Mouse (Mus musculus): Measurements from ENCODE around the gene Slain2. TPM values are rescaled to one million over a fixed set of nuclear protein-coding genes. Genes with fewer than 3 reads are reported as not detected.

Gene Slain2
- polyA plus RNA-seq, 1 experiment: 28.9 TPM

GRCm38 (mm10) chr5:72881748-72882411 is 32.2 kb upstream of the Slain2 start:
- no peak for TF ChIP-seq FLI1 (IDR thresholded peaks at IDR 0.05; ENCODE audit: low read length)
- TF ChIP-seq GATA1 (IDR thresholded peaks at IDR 0.05; ENCODE audit: borderline replicate concordance, low read length): no peak
- Histone ChIP-seq H3K36me3 (replicated peaks; ENCODE audit: low read length) (no peaks in the 10 kb centered on the region), H3K9me3 (no peaks in the 10 kb centered on the region), H3K27me3 (replicated peaks) (no peaks in the 10 kb centered on the region), H3K4me3 (replicated peaks) (peak overlapping the region; percentile 67), H3K4me1 (peaks cover 87% of the 10 kb centered on the region)

DNA sequence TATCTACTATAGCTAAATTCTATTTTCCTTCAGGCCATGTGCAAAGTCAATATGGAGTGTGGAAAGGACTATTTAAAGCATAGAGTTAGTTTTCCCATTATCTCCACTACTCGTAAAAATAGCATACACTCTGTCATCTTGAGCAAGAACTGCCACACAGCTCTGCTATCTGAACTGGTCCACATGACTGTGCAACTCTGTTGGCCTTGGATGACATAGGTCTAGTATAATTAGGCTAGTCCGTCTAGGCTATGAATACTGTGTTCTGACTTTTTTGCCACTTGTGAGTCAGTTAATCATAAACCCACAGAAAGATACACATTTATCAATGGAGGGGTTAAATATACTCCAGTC is 31.7 kb upstream of the Slain2 start:
- Histone ChIP-seq H3K4me1 (peaks cover 89% of the 10 kb centered on the region), H3K36me3 (replicated peaks; ENCODE audit: low read length) (no peaks in the 10 kb centered on the region), H3K4me3 (replicated peaks) (peak overlapping the region; percentile 50), H3K9me3 (no peaks in the 10 kb centered on the region), H3K27me3 (replicated peaks) (no peaks in the 10 kb centered on the region)
- no peak for TF ChIP-seq FLI1 (IDR thresholded peaks at IDR 0.05; ENCODE audit: low read length)
- peak; percentile 97 for TF ChIP-seq GATA1 (IDR thresholded peaks at IDR 0.05; ENCODE audit: borderline replicate concordance, low read length)

DNA sequence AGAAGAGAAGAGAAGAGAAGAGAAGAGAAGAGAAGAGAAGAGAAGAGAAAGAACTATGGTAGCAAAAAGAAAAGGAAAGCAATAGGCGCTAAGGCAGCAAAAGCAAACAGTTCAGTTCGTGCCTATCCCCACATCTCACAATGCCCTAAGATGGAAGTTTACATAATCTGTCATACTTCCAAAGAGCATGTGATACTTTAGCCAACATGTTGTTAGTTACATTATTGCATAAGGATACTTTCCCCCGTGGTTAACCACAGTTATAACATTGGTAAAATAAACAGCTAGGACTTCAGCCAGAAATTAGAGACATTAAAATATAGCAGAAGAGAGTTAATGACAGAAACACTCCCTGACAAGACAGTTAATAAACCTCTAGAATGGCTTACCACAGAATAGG is 30.4 kb upstream of the Slain2 start:
- Histone ChIP-seq H3K9me3 (no peaks in the 10 kb centered on the region), H3K27me3 (replicated peaks) (no peaks in the 10 kb centered on the region), H3K36me3 (replicated peaks; ENCODE audit: low read length) (no peaks in the 10 kb centered on the region), H3K4me1 (peaks cover 86% of the 10 kb centered on the region), H3K4me3 (replicated peaks) (peak overlapping the region; percentile 54)
- TF ChIP-seq FLI1 (IDR thresholded peaks at IDR 0.05; ENCODE audit: low read length): no peak
- TF ChIP-seq GATA1 (IDR thresholded peaks at IDR 0.05; ENCODE audit: borderline replicate concordance, low read length): no peak

GRCm38 (mm10) chr5:72886458-72887222 is 27.5 kb upstream of the Slain2 start:
- H3K36me3 ChIP-seq (replicated peaks; ENCODE audit: low read length): no peaks in the 10 kb centered on the region
- H3K9me3 ChIP-seq: no peaks in the 10 kb centered on the region
- H3K4me3 ChIP-seq (replicated peaks): no peak overlapping the region
- H3K4me1 ChIP-seq: peaks cover 73% of the 10 kb centered on the region
- TF ChIP-seq GATA1 (IDR thresholded peaks at IDR 0.05; ENCODE audit: borderline replicate concordance, low read length) (no peak), FLI1 (IDR thresholded peaks at IDR 0.05; ENCODE audit: low read length) (no peak)
- H3K27me3 ChIP-seq (replicated peaks): no peaks in the 10 kb centered on the region

- peaks cover 70% of the 10 kb centered on the region for H3K4me1 ChIP-seq
- no peaks in the 10 kb centered on the region for H3K27me3 ChIP-seq (replicated peaks)
- no peaks in the 10 kb centered on the region for H3K36me3 ChIP-seq (replicated peaks; ENCODE audit: low read length)
- H3K9me3 ChIP-seq: no peaks in the 10 kb centered on the region
- TF ChIP-seq GATA1 (IDR thresholded peaks at IDR 0.05; ENCODE audit: borderline replicate concordance, low read length) (no peak), FLI1 (IDR thresholded peaks at IDR 0.05; ENCODE audit: low read length) (no peak)
- no peak overlapping the region for H3K4me3 ChIP-seq (replicated peaks)
Measured at GRCm38 (mm10) chr5:72888260-72888659, 25.8 kb upstream of the Slain2 start.

DNA sequence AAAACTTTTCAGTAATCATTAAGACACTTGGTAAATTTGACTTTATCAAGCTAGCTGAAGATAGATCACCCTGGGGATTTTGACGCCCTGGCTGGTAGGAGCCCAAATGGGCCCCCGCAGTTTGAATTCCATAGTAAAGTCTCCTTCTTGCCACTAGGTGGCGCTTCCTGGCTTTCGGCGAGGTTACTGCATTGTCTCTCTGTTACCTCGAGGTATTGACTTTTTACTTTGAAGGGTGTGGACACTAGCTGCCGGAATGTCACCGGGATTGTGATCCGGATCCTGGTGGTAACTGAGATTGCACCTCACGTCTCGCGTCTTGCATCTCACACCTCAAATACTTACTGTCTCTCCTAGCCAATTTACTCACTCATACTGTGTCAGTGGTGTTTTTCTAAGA is 22.6 kb upstream of the Slain2 start:
- Histone ChIP-seq H3K36me3 (replicated peaks; ENCODE audit: low read length) (no peaks in the 10 kb centered on the region), H3K4me3 (replicated peaks) (peak overlapping the region; percentile 87), H3K4me1 (peaks cover 65% of the 10 kb centered on the region), H3K27me3 (replicated peaks) (no peaks in the 10 kb centered on the region), H3K9me3 (no peaks in the 10 kb centered on the region)
- TF ChIP-seq GATA1 (IDR thresholded peaks at IDR 0.05; ENCODE audit: borderline replicate concordance, low read length) (no peak), FLI1 (IDR thresholded peaks at IDR 0.05; ENCODE audit: low read length) (no peak)

GRCm38 (mm10) chr5:72893987-72894386 is 20.1 kb upstream of the Slain2 start:
- TF ChIP-seq FLI1 (IDR thresholded peaks at IDR 0.05; ENCODE audit: low read length): no peak
- no peak for TF ChIP-seq GATA1 (IDR thresholded peaks at IDR 0.05; ENCODE audit: borderline replicate concordance, low read length)
- no peak overlapping the region for H3K4me3 ChIP-seq (replicated peaks)
- peaks cover 2% of the 10 kb centered on the region for H3K36me3 ChIP-seq (replicated peaks; ENCODE audit: low read length)
- no peaks in the 10 kb centered on the region for H3K27me3 ChIP-seq (replicated peaks)
- H3K4me1 ChIP-seq: peaks cover 68% of the 10 kb centered on the region
- no peaks in the 10 kb centered on the region for H3K9me3 ChIP-seq

DNA sequence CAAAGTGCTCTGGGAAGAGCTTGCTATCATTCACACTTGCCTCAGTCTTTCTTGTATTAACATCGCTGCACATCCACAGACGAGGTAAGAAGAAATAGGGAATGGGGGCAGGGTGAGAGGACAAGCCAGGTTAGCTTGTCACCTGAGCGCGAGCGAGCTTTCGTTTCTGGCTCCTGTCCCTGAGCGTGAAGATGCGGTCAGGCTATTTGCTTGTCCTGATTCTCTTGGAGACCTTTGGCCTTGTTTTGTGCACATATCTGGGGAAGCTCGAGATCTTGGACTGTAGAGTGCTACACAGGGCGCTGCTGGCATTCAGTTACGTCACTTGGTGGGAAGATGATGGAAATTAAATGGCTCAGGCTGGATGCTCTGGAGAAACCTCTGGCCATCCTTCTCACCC is 18.8 kb upstream of the Slain2 start:
- H3K4me1 ChIP-seq: peaks cover 78% of the 10 kb centered on the region
- H3K4me3 ChIP-seq (replicated peaks): no peak overlapping the region
- no peak for TF ChIP-seq GATA1 (IDR thresholded peaks at IDR 0.05; ENCODE audit: borderline replicate concordance, low read length)
- no peak for TF ChIP-seq FLI1 (IDR thresholded peaks at IDR 0.05; ENCODE audit: low read length)
- H3K27me3 ChIP-seq (replicated peaks): no peaks in the 10 kb centered on the region
- peaks cover 8% of the 10 kb centered on the region for H3K36me3 ChIP-seq (replicated peaks; ENCODE audit: low read length)
- 0 out of 2 replicates have a peak, but pooled peaks cover 3% of the 10 kb centered on the region for H3K9me3 ChIP-seq

DNA sequence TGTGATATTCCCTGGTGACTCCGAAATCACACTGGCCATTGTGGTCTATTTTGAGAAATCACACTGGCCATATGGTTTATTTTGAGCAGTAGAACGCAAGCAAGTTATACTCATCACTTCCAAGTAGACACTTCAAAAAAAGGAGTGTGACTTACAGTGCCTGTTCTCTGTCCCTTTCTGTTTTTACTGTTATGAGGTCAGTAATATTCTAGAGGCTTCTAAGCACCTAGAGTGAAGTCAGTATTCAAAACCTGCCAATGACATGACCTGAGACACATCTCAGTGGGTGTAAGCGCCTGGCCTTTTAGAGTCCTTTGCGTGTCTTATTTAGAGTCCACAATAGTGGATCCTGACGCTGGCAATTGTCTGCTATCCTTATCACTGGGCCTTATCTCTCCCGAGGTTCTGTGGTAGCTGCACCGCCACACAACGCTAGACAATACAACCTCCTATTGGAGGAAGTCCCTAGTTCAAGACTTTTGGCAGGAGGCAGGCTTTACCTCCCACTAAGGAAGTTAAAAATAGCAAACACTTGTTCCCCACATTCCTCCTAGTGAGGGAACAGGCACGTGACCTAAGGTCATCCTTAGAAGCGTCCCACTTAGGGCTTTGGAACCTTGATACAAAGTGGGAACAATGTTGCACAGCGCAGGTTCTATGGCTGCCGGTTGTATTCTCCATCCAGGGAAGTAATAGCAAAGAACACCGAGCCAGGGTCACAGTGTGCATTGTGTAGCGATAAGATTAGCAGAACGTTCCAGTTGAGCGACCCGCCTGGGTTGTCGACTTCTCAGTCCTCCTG is 17.4 kb upstream of the Slain2 start:
- Histone ChIP-seq H3K36me3 (replicated peaks; ENCODE audit: low read length) (peaks cover 14% of the 10 kb centered on the region), H3K27me3 (replicated peaks) (no peaks in the 10 kb centered on the region), H3K4me3 (replicated peaks) (no peak overlapping the region), H3K4me1 (peaks cover 74% of the 10 kb centered on the region), H3K9me3 (peaks cover 7% of the 10 kb centered on the region; the same call in 1 of the 2 replicates)
- TF ChIP-seq GATA1 (IDR thresholded peaks at IDR 0.05; ENCODE audit: borderline replicate concordance, low read length) (no peak), FLI1 (IDR thresholded peaks at IDR 0.05; ENCODE audit: low read length) (no peak)

All from megakaryocyte, embryonic 14.5 days (primary cell).